Mouse (Mus musculus) thymus, adult 2 months (tissue): ENCODE results near the gene Pola1.

Experiments
- CTCF ChIP-seq: fragments of 200-500 bp; IDR thresholded peaks from 2 replicates; pipeline ENCODE4 v1.5.1; 2012; ENCODE audit warnings: mild to moderate bottlenecking, control low read depth, low read length, moderate library complexity, borderline replicate concordance; ENCODE audit not compliant: control insufficient read depth, poor library complexity, insufficient read depth; ENCODE audit errors: extremely low read depth
- POLR2A ChIP-seq: fragments of 200-500 bp; IDR thresholded peaks from 2 replicates; pipeline ENCODE4 v1.6.1; 2012; ENCODE audit warnings: mild to moderate bottlenecking, low read length, control low read depth, moderate library complexity; ENCODE audit not compliant: control insufficient read depth, poor library complexity, insufficient read depth; ENCODE audit errors: extremely low read depth

GRCm38 (mm10) chrX:93674432-93674831, 42.5 kb upstream of the Pola1 start:
- no peak for TF ChIP-seq CTCF
- TF ChIP-seq POLR2A = no peak
